Mouse (Mus musculus) C2C12 (cell line): Measurements from ENCODE around the gene Hnrnph3.

Experiments
- CTCF ChIP-seq: IDR thresholded peaks from one replicate; pipeline ENCODE4 v1.5.1; 2011; ENCODE audit not compliant: control insufficient read depth, insufficient read depth, insufficient read length
- MAX ChIP-seq: IDR thresholded peaks from one replicate; pipeline ENCODE4 v1.6.1; 2011; ENCODE audit warnings: mild to moderate bottlenecking, control low read depth
- MYOD1 ChIP-seq: IDR thresholded peaks from one replicate; pipeline ENCODE4 v1.6.1; 2011; ENCODE audit warnings: low read depth; ENCODE audit not compliant: control insufficient read depth, insufficient read length
- USF1 ChIP-seq: IDR thresholded peaks from one replicate; pipeline ENCODE4 v1.6.1; 2011; ENCODE audit warnings: low read depth, mild to moderate bottlenecking, control low read depth, moderate library complexity

GRCm38 (mm10) chr10:63028396-63028795 lies 4.4 kb upstream of the Hnrnph3 start:
- TF ChIP-seq CTCF (no peak), MAX (no peak), MYOD1 (no peak), USF1 (no peak)
